Mouse (Mus musculus) monocyte, adult 2 months (primary cell): ENCODE results near the gene Olfr658.

ENCODE experiments used
- DNase-seq, 2 experiments: peaks; one replicate each; pipeline ENCODE4 v3.0.0; 2022; ENCODE audit warnings: low spot score in 2 of 2, low read depth in 1 of 2

Olfr658 gene

GRCm38 (mm10) chr7:104646841-104647482 lies at the start of gene Olfr658:
Olfr658 (minus strand) TSS chr7:104647305.
- peak in 1 of 2 experiments; percentile 12 for DNase-seq

- DNase-seq, result no peak
Measured at GRCm38 (mm10) chr7:104686201-104686600, 39.1 kb upstream of the Olfr658 start, which contains the start of gene Olfr661. Olfr661 (plus strand) TSS chr7:104686501.

- no peak for DNase-seq
Measured at GRCm38 (mm10) chr7:104666453-104666852, 19.3 kb upstream of the Olfr658 start, which contains the start of gene Olfr659. Olfr659 (plus strand) TSS chr7:104666753.

- DNase-seq, result no peak
Measured at GRCm38 (mm10) chr7:104624494-104624893, 22.6 kb downstream of the Olfr658 start, which contains the start of gene Olfr657. Olfr657 (plus strand) TSS chr7:104624794.

GRCm38 (mm10) chr7:104613655-104614054 lies 33.5 kb downstream of the Olfr658 start, which contains the start of gene Olfr656:
Olfr656 (plus strand) TSS chr7:104613955.
- DNase-seq, result no peak

- no peak for DNase-seq
Measured at GRCm38 (mm10) chr7:104604727-104605126, 42.4 kb downstream of the Olfr658 start.

DNA sequence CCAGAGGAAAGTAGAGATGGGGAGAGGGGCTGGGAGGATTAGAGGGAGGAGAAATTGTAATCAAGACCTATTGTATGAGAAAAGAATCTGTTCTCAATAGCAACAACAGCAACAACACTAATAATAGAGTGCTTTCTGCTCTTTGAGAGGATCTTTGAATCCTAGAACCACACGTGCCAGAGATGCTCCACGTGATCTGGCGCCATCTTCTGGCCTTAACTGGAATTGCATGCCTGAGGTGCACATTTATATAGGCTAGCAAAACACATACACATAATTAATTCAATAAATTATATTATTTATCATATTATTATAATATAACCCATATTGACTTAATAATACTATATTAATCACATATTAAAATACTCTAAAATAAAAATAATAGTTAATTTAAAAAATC lies 43.9 kb downstream of the Olfr658 start:
- DNase-seq, result peak; percentile 5 to 35

DNA sequence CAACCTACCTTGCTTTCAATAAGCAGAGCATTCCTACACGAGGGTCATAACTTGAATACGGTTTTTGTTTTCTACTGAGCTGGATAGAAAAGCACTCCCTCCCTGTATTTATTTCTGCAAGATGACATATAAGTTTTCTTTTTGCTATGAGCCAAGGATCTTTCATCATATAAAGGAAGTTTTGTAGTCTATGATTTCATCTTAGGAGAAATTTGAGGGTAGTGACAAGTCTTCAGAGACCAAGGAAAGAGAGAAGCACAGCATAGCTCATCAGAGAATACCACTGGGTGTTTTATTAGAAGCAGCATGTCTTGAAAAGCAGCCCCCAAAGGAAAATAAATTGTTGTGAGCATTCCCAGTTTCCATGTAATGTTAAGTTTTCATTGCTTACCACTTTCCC lies 45.4 kb downstream of the Olfr658 start, which contains the start of gene Olfr655:
Gene Olfr655 (minus strand): TSS at position 101 of the 400 bp plus-strand sequence.
- DNase-seq, result no peak
